ENCODE assay signal across 9 mouse cellular contexts in the genomic region with DNA sequence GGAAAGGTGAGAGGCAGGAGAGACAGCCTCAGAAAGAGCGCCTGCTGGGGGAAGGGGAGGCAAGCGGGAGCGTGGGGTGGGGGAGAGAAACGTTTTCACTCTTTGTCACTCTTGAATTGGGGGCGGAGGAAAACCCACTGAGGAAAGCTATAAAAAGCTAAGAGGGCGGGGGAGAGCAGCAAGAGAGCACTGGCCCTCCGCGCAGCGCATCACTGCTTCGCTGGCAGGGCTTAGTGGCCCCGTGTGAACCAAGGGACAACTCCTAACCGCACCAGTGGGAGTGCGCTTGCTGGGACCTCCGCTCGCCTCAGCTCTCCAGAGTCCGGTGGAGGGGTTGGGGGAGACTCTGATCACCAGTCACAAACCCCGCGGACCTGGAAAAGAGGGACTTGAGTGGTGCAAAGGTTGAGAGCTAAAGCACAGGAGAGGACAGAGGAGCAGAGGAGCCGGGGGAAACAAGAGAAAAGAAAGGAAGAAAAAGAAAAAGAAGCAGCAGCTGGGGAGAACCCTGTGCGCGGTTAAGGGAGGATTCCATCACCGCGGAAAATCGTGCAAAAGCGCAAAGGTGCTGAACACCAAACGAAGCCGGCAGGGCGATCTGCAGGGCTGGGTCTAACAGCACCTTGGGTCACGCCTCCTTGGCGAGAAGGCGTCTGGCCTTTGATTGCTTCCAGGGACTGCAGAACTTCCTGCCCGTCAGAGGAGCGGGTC. TPM values are rescaled to one million over a fixed set of nuclear protein-coding genes. Genes with fewer than 3 reads are reported as not detected.
DNase-seq lines count a peak whose midpoint lies in the region; ATAC-seq lines count a peak whose summit lies in the region.
"Had no signal": no experiment of that assay in that cellular context is flagged by ENCODE, and none has a peak within 500 bp of the region (broad histone marks: within the 10 kb centered on the region; RNA-seq: fewer than 3 reads in every experiment).

A gene (plus strand): TSS at position 181 of the 711 bp plus-strand sequence.

- no peaks in the 10 kb centered on the region for H3K9me3 ChIP-seq in midbrain, embryonic 15.5 days

- peaks cover 41% of the 10 kb centered on the region for H3K4me1 ChIP-seq in midbrain, embryonic 15.5 days

- H3K4me3 ChIP-seq in midbrain, embryonic 15.5 days = peak within 1 kb of the TSS; percentile 42

- peak within 1 kb of the TSS; percentile 95 for H3K4me2 ChIP-seq in midbrain, embryonic 15.5 days

- peak; percentile 53 for ATAC-seq in granulocyte monocyte progenitor cell, adult 5-6 weeks (replicated peaks; ENCODE audit: poor library complexity, severe bottlenecking)
- peak; percentile 46 for ATAC-seq in midbrain, embryonic 15.5 days (replicated peaks)

- WGBS in midbrain, embryonic 15.5 days = under 1% methylated on average over 33 of the region's 33 CpGs

- H3K9ac ChIP-seq in midbrain, embryonic 15.5 days = peak within 1 kb of the TSS; percentile 11

- H3K36me3 ChIP-seq in midbrain, embryonic 15.5 days (replicated peaks) = no peaks in the 10 kb centered on the region

- peaks cover 18% of the 10 kb centered on the region for H3K27me3 ChIP-seq in midbrain, embryonic 15.5 days (replicated peaks)

- peak; percentile 36 for DNase-seq in gastrocnemius, postnatal 10 days
- no peak for DNase-seq in gastrocnemius, adult 18-20 months (ENCODE audit: low spot score)
- peak; percentile 20 for DNase-seq in brain, adult 2 months (ENCODE audit: low read depth, low spot score)
- peak; percentile 55 to 70 for DNase-seq in kidney, postnatal 25 days
- DNase-seq in thymus, postnatal 4 days = no peak
- DNase-seq in ovary, postnatal 14 days (ENCODE audit: low spot score) = no peak

- H3K27ac ChIP-seq in midbrain, embryonic 15.5 days = no peak within 1 kb of the TSS

RNA-seq across cellular contexts. Expression of the gene that starts here (rescaled TPM):
- total RNA-seq in gastrocnemius, postnatal 10 days (2021) = 10 to 100 TPM; 12.2 to 12.3 TPM
- 1 to 10 TPM; 3.6 to 8.3 TPM for total RNA-seq in gastrocnemius, adult 18-20 months (2021)
- total RNA-seq in granulocyte monocyte progenitor cell, adult 5-6 weeks (2014; fragmentation: Nextera tagmentation) = not detected in 2 replicates
- total RNA-seq in granulocyte monocyte progenitor cell, adult 5-6 weeks (2017) = not detected in 2 replicates
- polyA plus RNA-seq in midbrain, embryonic 15.5 days (2015; fragmentation: Nextera tagmentation; extraction: Ambion mirVana) = 2.3 and 2.4 TPM in 2 replicates
- total RNA-seq: MEL had no signal

Comparison
In these comparisons a context has a peak if more than half of its experiments do, and no peak if none do; other contexts are left out.
1. RNA of the gene that starts here (total RNA-seq): 12.2 to 12.3 TPM in gastrocnemius, postnatal 10 days and 3.6 to 8.3 TPM in gastrocnemius, adult 18-20 months; not detected in granulocyte monocyte progenitor cell, adult 5-6 weeks; every median in the first group is over 4 times any median in the second.
2. DNase-seq: peak in gastrocnemius, postnatal 10 days (single experiment), brain, adult 2 months (single experiment) and kidney, postnatal 25 days (2 of 2); none in gastrocnemius, adult 18-20 months (single experiment), thymus, postnatal 4 days (single experiment) and ovary, postnatal 14 days (single experiment).
3. Peak in ATAC-seq in granulocyte monocyte progenitor cell, adult 5-6 weeks; RNA of the gene not detected or under 1 TPM.